Mouse (Mus musculus): ENCODE measurements around the gene Sde2. TPM values are rescaled to one million over a fixed set of nuclear protein-coding genes. Genes with fewer than 3 reads are reported as not detected.
A peak's percentile ranks its signal among the peaks of the same experiment; 100 is the strongest.
"Not testable (repeated sequence)": the region's sequence is repeated elsewhere in the genome, so short reads cannot be mapped to it uniquely, and the experiment has no call there.

Sde2 gene
- polyA plus RNA-seq, 1 experiment: 15.3 TPM

DNA sequence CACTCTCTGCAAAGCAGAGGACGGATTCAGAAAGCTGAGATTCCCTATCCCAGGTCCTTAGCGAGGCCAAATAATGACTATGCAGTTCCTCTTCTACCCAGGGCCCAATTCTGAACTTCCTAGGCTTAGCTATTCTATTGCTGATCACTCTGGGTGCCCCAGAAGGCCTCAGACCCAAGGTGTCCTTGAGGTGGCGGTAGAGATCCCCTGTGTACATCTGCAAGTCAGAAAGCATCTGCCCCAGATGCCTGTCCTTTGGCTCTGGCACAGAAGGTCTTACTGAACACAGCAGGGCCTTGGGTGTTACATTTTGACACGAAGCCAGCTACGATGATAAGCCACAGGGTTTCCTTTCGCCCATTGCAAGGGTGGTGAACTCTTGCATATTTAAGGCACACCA lies 38.9 kb downstream of the Sde2 start:
- no peak overlapping the region for H3K4me2 ChIP-seq (ENCODE audit: low read depth)
- H3ac ChIP-seq (ENCODE audit: control insufficient read depth, insufficient read length): no peak overlapping the region
- no peak for TF ChIP-seq MYOG (IDR thresholded peaks at IDR 0.05; ENCODE audit: control insufficient read depth in 1 of 3, insufficient read depth in 1 of 3, insufficient read length in 2 of 3, low read depth in 2 of 3)
- TF ChIP-seq REST (IDR thresholded peaks at IDR 0.05; ENCODE audit: insufficient read depth, insufficient read length): no peak
- TF ChIP-seq TCF3 (IDR thresholded peaks at IDR 0.05; ENCODE audit: insufficient read length, low read depth): no peak
- no peaks in the 10 kb centered on the region for H3K79me2 ChIP-seq (ENCODE audit: control insufficient read depth, insufficient read depth)
- peaks cover 27% of the 10 kb centered on the region for H3K27me3 ChIP-seq (ENCODE audit: control insufficient read depth, insufficient read depth, insufficient read length)
- H3K4me3 ChIP-seq: no peak overlapping the region
- H3K36me3 ChIP-seq (ENCODE audit: control insufficient read depth, insufficient read depth): no peaks in the 10 kb centered on the region

DNA sequence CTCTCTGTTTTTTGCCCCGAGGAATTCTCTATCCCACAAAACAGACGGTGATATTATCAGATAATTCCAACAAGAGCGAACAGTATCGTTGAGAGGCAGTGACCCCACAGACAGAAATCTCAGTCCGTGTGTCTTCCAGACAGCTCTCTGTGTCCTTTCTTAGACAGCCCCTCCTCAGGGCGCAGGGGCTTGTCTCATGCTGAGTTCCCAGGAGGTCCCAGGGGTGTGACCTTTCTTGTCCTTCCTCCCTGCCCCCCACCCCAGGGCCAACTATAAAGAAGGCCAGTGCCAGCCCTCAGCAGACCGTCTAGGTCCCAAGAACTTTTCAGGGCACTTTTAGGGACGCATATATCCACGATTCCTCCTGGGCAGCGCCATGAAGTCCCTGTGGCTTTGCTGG lies 41.9 kb downstream of the Sde2 start, which contains the start of gene Lefty2:
Lefty2 (plus strand) TSS at position 301 of the 400 bp plus-strand sequence.
- Histone ChIP-seq H3K27me3 (ENCODE audit: control insufficient read depth, insufficient read depth, insufficient read length) (peaks cover 44% of the 10 kb centered on the region), H3K36me3 (ENCODE audit: control insufficient read depth, insufficient read depth) (no peaks in the 10 kb centered on the region), H3ac (ENCODE audit: control insufficient read depth, insufficient read length) (no peak within 1 kb of the TSS), H3K79me2 (ENCODE audit: control insufficient read depth, insufficient read depth) (no peaks in the 10 kb centered on the region), H3K4me3 (no peak within 1 kb of the TSS), H3K4me2 (ENCODE audit: low read depth) (no peak within 1 kb of the TSS)
- TF ChIP-seq TCF3 (IDR thresholded peaks at IDR 0.05; ENCODE audit: insufficient read length, low read depth): no peak
- no peak for TF ChIP-seq TCF12 (IDR thresholded peaks at IDR 0.05; ENCODE audit: insufficient read depth, poor library complexity, severe bottlenecking)
- TF ChIP-seq SRF (IDR thresholded peaks at IDR 0.05; ENCODE audit: control insufficient read depth, insufficient read length, low read depth): no peak
- no peak for TF ChIP-seq POLR2A (IDR thresholded peaks at IDR 0.05; ENCODE audit: insufficient read length, low read depth)
- no peak for TF ChIP-seq E2F4 (IDR thresholded peaks at IDR 0.05; ENCODE audit: insufficient read depth)
- TF ChIP-seq REST (IDR thresholded peaks at IDR 0.05; ENCODE audit: insufficient read depth, insufficient read length): no peak
- no peak for TF ChIP-seq CEBPB (IDR thresholded peaks at IDR 0.05; ENCODE audit: insufficient read depth, poor library complexity, severe bottlenecking)
- TF ChIP-seq MAX (IDR thresholded peaks at IDR 0.05; ENCODE audit: low read depth): no peak
- TF ChIP-seq POLR2AphosphoS2 (IDR thresholded peaks at IDR 0.05; ENCODE audit: insufficient read length, low read depth): no peak
- no peak for TF ChIP-seq USF1 (IDR thresholded peaks at IDR 0.05; ENCODE audit: low read depth)
- no peak for TF ChIP-seq MYOD1 (IDR thresholded peaks at IDR 0.05; ENCODE audit: control insufficient read depth in 1 of 3, insufficient read length in 2 of 3, low read depth in 2 of 3)
- TF ChIP-seq MYOG (IDR thresholded peaks at IDR 0.05; ENCODE audit: control insufficient read depth in 1 of 3, insufficient read depth in 1 of 3, insufficient read length in 2 of 3, low read depth in 2 of 3): no peak

DNA sequence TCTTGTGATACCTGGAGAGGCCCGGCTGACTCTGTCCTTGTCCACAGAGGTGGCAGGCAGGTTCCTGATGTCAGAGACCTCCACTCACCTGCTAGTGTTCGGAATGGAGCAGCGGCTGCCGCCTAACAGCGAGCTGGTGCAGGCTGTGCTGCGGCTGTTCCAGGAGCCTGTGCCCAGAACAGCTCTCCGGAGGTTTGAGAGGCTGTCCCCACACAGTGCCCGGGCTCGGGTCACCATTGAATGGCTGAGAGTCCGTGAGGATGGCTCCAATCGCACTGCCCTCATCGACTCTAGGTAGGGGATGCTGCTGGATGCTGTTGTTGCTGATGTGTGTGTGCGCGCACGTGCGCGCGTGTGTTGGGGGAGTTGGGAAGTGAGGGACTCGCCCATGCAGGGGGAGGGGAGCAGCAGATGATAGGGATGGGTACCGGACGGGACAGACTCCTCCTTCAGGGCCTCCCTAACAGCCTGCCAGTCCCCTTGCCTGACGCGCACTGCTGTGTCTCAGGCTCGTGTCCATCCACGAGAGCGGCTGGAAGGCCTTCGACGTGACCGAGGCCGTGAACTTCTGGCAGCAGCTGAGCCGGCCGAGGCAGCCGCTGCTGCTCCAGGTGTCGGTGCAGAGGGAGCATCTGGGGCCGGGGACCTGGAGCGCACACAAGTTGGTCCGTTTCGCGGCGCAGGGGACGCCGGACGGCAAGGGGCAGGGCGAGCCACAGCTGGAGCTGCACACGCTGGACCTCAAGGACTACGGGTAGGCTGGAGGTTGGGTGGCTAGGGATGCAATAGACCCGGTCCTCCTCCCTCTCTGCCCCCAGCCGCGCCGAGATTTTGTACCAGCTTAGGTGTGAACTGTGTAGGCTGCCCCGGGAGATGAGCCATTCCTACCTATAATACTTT lies 43.4 kb downstream of the Sde2 start:
- H3K79me2 ChIP-seq (ENCODE audit: control insufficient read depth, insufficient read depth); H3ac ChIP-seq (ENCODE audit: control insufficient read depth, insufficient read length); H3K4me2 ChIP-seq (ENCODE audit: low read depth); H3K4me3 ChIP-seq; H3K36me3 ChIP-seq (ENCODE audit: control insufficient read depth, insufficient read depth): not testable (repeated sequence)
- H3K27me3 ChIP-seq (ENCODE audit: control insufficient read depth, insufficient read depth, insufficient read length): peaks cover 51% of the 10 kb centered on the region

DNA sequence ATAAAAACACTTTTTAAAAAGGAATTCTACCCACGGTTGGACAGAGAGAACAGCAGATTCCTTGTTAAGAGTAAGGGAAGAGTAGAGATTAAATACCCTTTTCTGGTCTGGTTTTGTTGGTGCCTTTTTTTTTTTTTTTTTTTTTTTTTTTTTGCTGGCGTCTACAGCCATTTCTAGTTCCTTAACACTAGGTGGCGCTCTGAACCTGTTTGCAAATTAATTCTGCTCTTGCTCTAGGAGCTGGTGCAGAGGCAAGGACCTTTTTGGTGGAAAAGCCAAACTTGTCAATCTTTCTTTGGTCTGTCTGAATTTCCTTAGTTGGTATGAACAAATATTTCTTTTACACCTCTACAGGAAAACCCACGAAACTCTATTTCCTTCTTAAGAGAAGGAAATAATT lies 50.2 kb downstream of the Sde2 start:
- H3K4me2 ChIP-seq (ENCODE audit: low read depth): no peak overlapping the region
- no peaks in the 10 kb centered on the region for H3K36me3 ChIP-seq (ENCODE audit: control insufficient read depth, insufficient read depth)
- peaks cover 17% of the 10 kb centered on the region for H3K79me2 ChIP-seq (ENCODE audit: control insufficient read depth, insufficient read depth)
- H3K4me3 ChIP-seq: no peak overlapping the region
- H3K27me3 ChIP-seq (ENCODE audit: control insufficient read depth, insufficient read depth, insufficient read length): peaks cover 25% of the 10 kb centered on the region
- TF ChIP-seq MYOG (IDR thresholded peaks at IDR 0.05; ENCODE audit: control insufficient read depth in 1 of 3, insufficient read depth in 1 of 3, insufficient read length in 2 of 3, low read depth in 2 of 3): no peak
- H3ac ChIP-seq (ENCODE audit: control insufficient read depth, insufficient read length): no peak overlapping the region

DNA sequence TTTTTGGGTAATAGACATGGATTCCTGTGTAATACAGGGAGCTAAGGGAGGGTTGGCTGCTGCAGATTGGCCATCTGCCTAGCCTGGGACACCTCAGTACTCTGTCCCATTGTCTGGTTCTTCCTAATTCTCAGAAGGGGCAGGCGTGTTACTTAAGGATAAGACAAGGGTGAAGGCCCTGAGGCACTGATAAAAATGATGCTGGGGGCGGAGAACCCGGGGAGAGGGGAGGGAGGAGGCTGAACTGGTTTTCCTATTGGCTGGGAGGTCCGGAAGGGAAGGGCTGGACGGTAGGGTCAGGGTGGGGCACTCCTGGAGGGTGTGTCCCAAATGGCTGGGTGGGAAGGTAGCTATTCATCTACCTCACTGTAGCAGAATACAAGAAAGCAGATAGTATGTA lies 52.0 kb downstream of the Sde2 start:
- H3K4me2 ChIP-seq (ENCODE audit: low read depth): no peak overlapping the region
- no peaks in the 10 kb centered on the region for H3K36me3 ChIP-seq (ENCODE audit: control insufficient read depth, insufficient read depth)
- H3K4me3 ChIP-seq: peak overlapping the region; percentile 64
- TF ChIP-seq TCF3 (IDR thresholded peaks at IDR 0.05; ENCODE audit: insufficient read length, low read depth) (no peak), REST (IDR thresholded peaks at IDR 0.05; ENCODE audit: insufficient read depth, insufficient read length) (no peak), SRF (IDR thresholded peaks at IDR 0.05; ENCODE audit: control insufficient read depth, insufficient read length, low read depth) (no peak), MYOG (IDR thresholded peaks at IDR 0.05; ENCODE audit: control insufficient read depth in 1 of 3, insufficient read depth in 1 of 3, insufficient read length in 2 of 3, low read depth in 2 of 3) (no peak), E2F4 (IDR thresholded peaks at IDR 0.05; ENCODE audit: insufficient read depth) (no peak), CEBPB (IDR thresholded peaks at IDR 0.05; ENCODE audit: insufficient read depth, poor library complexity, severe bottlenecking) (no peak), MAX (IDR thresholded peaks at IDR 0.05; ENCODE audit: low read depth) (no peak)
- peaks cover 15% of the 10 kb centered on the region for H3K27me3 ChIP-seq (ENCODE audit: control insufficient read depth, insufficient read depth, insufficient read length)
- H3K79me2 ChIP-seq (ENCODE audit: control insufficient read depth, insufficient read depth): peaks cover 17% of the 10 kb centered on the region
- no peak overlapping the region for H3ac ChIP-seq (ENCODE audit: control insufficient read depth, insufficient read length)

Measured in myocyte (in vitro differentiated cells).